Mouse (Mus musculus) layer of hippocampus, postnatal 36 days (tissue): ENCODE results near the gene Uba3. TPM values are rescaled to one million over a fixed set of nuclear protein-coding genes. Genes with fewer than 3 reads are reported as not detected.

Experiments used
- DNase-seq, 2 experiments: peaks; one replicate each; pipeline ENCODE4 v3.0.0; 2022
- total RNA-seq, 2 experiments: library from RNA; stranded (reverse); gene quantifications; 2 replicates each; pipeline ENCODE4 v1.2.3; 2021

The Uba3 gene
- total RNA-seq = 10 to 100 TPM; 72.2 to 78.4 TPM

- peak; percentile 99 for DNase-seq
Observed at GRCm38 (mm10) chr6:97205439-97205885, at the start of gene Uba3. Gene Uba3, minus strand, starts transcription at chr6:97205647.

GRCm38 (mm10) chr6:97252711-97253221 is 47.3 kb upstream of the Uba3 start, which contains the start of gene Lmod3:
Gene Lmod3, minus strand, starts transcription at chr6:97252759.
- no peak for DNase-seq

GRCm38 (mm10) chr6:97252086-97252485 is 46.6 kb upstream of the Uba3 start:
- no peak for DNase-seq

- DNase-seq = peak; percentile 18 to 40
Observed at GRCm38 (mm10) chr6:97250966-97251365, 45.5 kb upstream of the Uba3 start.

GRCm38 (mm10) chr6:97245200-97245599 is 39.8 kb upstream of the Uba3 start:
- DNase-seq = no peak

- DNase-seq = no peak
Observed at GRCm38 (mm10) chr6:97242522-97242921, 37.1 kb upstream of the Uba3 start.

- no peak for DNase-seq
Observed at GRCm38 (mm10) chr6:97240092-97240491, 34.6 kb upstream of the Uba3 start.

- DNase-seq = no peak
Observed at GRCm38 (mm10) chr6:97239360-97239759, 33.9 kb upstream of the Uba3 start.

- no peak for DNase-seq
Observed at GRCm38 (mm10) chr6:97236088-97236487, 30.6 kb upstream of the Uba3 start.

GRCm38 (mm10) chr6:97234911-97235668 is 29.6 kb upstream of the Uba3 start:
- DNase-seq = no peak

GRCm38 (mm10) chr6:97227067-97227847 is 21.8 kb upstream of the Uba3 start:
- DNase-seq = no peak

- no peak for DNase-seq
Observed at GRCm38 (mm10) chr6:97226083-97226491, 20.6 kb upstream of the Uba3 start.

- DNase-seq = no peak
Observed at GRCm38 (mm10) chr6:97224505-97224904, 19.1 kb upstream of the Uba3 start.

GRCm38 (mm10) chr6:97223566-97223965 is 18.1 kb upstream of the Uba3 start:
- DNase-seq = no peak

GRCm38 (mm10) chr6:97222931-97223467 is 17.6 kb upstream of the Uba3 start:
- no peak for DNase-seq

GRCm38 (mm10) chr6:97222321-97222720 is 16.9 kb upstream of the Uba3 start:
- no peak for DNase-seq

- DNase-seq = peak; percentile 50 to 55
Observed at GRCm38 (mm10) chr6:97221205-97222025, 16.0 kb upstream of the Uba3 start.

GRCm38 (mm10) chr6:97220672-97221071 is 15.2 kb upstream of the Uba3 start:
- no peak for DNase-seq

GRCm38 (mm10) chr6:97216154-97216821 is 10.8 kb upstream of the Uba3 start:
- no peak for DNase-seq

- DNase-seq = peak in 1 of 2 experiments; percentile 23
Observed at GRCm38 (mm10) chr6:97211981-97212380, 6.5 kb upstream of the Uba3 start.

GRCm38 (mm10) chr6:97210962-97211601 is 5.6 kb upstream of the Uba3 start:
- peak; percentile 22 to 31 for DNase-seq
